Mouse (Mus musculus): Measurements from ENCODE around the gene Tmem183a. TPM values are rescaled to one million over a fixed set of nuclear protein-coding genes. Genes with fewer than 3 reads are reported as not detected.

Gene Tmem183a
- polyA plus RNA-seq (2011; ENCODE audit: insufficient read depth, insufficient read length, low replicate concordance, missing spikeins): 33.0 and 45.7 TPM in 2 replicates

DNA sequence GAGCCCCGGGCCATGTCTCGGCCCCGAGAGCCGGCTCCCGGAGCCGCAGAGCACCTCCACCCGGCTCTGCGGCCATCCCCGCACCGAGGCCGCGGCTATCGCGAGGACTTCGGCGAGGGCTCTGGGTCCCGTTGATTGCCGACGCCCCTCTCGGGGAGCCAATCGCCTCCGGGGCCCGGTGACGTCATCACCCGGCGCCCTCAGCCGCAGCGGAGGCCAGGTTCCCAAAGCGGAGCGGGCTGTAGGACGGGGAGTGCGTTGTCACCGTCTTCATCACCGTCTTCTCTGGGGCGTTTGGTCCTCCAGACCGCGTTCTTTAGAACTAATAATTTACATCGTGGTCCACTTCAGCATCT lies at the start of gene Tmem183a:
Tmem183a (minus strand) TSS at position 123 of the 356 bp plus-strand sequence.
- WGBS: under 1% methylated on average over 38 of the region's 38 CpGs
- H3K27ac ChIP-seq (ENCODE audit: control insufficient read depth, insufficient read depth, low read depth, low read length, poor library complexity): peak within 1 kb of the TSS; percentile 94
- H3K4me3 ChIP-seq (replicated peaks; ENCODE audit: control insufficient read depth, low read depth, low read length): peak within 1 kb of the TSS; percentile 99
- peaks cover 2% of the 10 kb centered on the region; the same call in 1 of the 2 replicates for H3K4me1 ChIP-seq (ENCODE audit: control insufficient read depth, insufficient read depth, low read length)
- TF ChIP-seq POLR2A (IDR thresholded peaks at IDR 0.05; ENCODE audit: borderline replicate concordance, control insufficient read depth, low read depth, low read length) (peak; percentile 96), CTCF (IDR thresholded peaks at IDR 0.05; ENCODE audit: control insufficient read depth, insufficient read depth, low read length) (no peak)

- TF ChIP-seq POLR2A (IDR thresholded peaks at IDR 0.05; ENCODE audit: borderline replicate concordance, control insufficient read depth, low read depth, low read length) (no peak), CTCF (IDR thresholded peaks at IDR 0.05; ENCODE audit: control insufficient read depth, insufficient read depth, low read length) (no peak)
- Histone ChIP-seq H3K4me1 (ENCODE audit: control insufficient read depth, insufficient read depth, low read length) (no peaks in the 10 kb centered on the region; the same call in 1 of the 2 replicates), H3K27ac (ENCODE audit: control insufficient read depth, insufficient read depth, low read depth, low read length, poor library complexity) (no peak overlapping the region), H3K4me3 (replicated peaks; ENCODE audit: control insufficient read depth, low read depth, low read length) (no peak overlapping the region)
- 90% methylated on average over 8 of the region's 8 CpGs for WGBS
These were observed 46.3 kb upstream of the Tmem183a start for GRCm38 (mm10) chr1:134408080-134408479.

DNA sequence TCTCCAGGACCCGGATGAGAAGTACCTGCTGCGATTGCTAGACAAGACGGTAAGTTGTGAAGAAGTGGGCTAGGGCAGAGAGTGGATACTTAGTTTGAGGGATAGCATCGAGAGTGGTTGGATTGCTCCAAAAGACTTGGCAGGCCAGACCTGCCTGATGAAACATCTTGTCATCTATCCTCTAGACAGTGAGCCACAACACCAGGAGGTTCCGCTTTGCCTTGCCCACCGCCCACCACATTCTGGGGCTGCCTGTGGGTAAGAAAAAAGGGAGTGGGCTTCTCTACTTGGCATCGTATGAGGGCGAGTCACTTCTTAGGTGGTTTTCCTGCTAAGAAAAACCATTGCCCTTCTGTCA lies 44.6 kb upstream of the Tmem183a start:
- Histone ChIP-seq H3K27ac (ENCODE audit: control insufficient read depth, insufficient read depth, low read depth, low read length, poor library complexity) (peak overlapping the region; percentile 96), H3K4me1 (ENCODE audit: control insufficient read depth, insufficient read depth, low read length) (no peaks in the 10 kb centered on the region; the same call in 1 of the 2 replicates), H3K4me3 (replicated peaks; ENCODE audit: control insufficient read depth, low read depth, low read length) (peak overlapping the region; percentile 99)
- WGBS: 17% methylated on average over 8 of the region's 8 CpGs
- no peak for TF ChIP-seq POLR2A (IDR thresholded peaks at IDR 0.05; ENCODE audit: borderline replicate concordance, control insufficient read depth, low read depth, low read length)
- no peak for TF ChIP-seq CTCF (IDR thresholded peaks at IDR 0.05; ENCODE audit: control insufficient read depth, insufficient read depth, low read length)

- H3K4me3 ChIP-seq (replicated peaks; ENCODE audit: control insufficient read depth, low read depth, low read length): peak within 1 kb of the TSS; percentile 99
- no peaks in the 10 kb centered on the region; the same call in 1 of the 2 replicates for H3K4me1 ChIP-seq (ENCODE audit: control insufficient read depth, insufficient read depth, low read length)
- H3K27ac ChIP-seq (ENCODE audit: control insufficient read depth, insufficient read depth, low read depth, low read length, poor library complexity): peak within 1 kb of the TSS; percentile 96
- no peak; the same call in 1 of the 2 replicates for TF ChIP-seq CTCF (IDR thresholded peaks at IDR 0.05; ENCODE audit: control insufficient read depth, insufficient read depth, low read length)
- TF ChIP-seq POLR2A (IDR thresholded peaks at IDR 0.05; ENCODE audit: borderline replicate concordance, control insufficient read depth, low read depth, low read length): peak; percentile 38; the same call in 1 of the 2 replicates
- WGBS: under 1% methylated on average over 43 of the region's 43 CpGs
These were observed 44.0 kb upstream of the Tmem183a start, which contains the start of gene Cyb5r1 for GRCm38 (mm10) chr1:134405509-134406413. TSS of gene Cyb5r1 (plus strand) at chr1:134405559.

DNA sequence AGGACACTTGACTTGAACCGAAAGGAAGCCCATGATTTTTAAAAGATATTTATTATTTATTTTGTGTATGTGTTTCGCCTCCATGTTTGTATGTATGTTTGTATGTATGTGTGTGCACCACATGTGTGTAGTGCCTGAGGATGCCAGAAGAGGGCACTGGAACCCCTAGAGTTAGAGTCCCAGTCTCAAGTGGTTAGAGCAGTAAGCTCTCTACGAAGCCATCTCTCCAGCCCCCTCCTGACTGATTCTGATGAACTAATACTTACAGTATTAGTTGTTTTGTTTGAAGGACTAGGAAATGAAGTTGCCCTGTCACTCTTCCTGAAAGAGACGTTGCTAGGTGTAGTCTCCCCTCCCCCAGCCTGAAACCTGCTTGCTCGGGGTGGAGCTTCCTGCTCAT lies 38.0 kb upstream of the Tmem183a start:
- H3K27ac ChIP-seq (ENCODE audit: control insufficient read depth, insufficient read depth, low read depth, low read length, poor library complexity): no peak overlapping the region
- no peaks in the 10 kb centered on the region for H3K4me1 ChIP-seq (ENCODE audit: control insufficient read depth, insufficient read depth, low read length)
- WGBS: 75% methylated on average over 5 of the region's 5 CpGs
- H3K4me3 ChIP-seq (replicated peaks; ENCODE audit: control insufficient read depth, low read depth, low read length): no peak overlapping the region
- TF ChIP-seq CTCF (IDR thresholded peaks at IDR 0.05; ENCODE audit: control insufficient read depth, insufficient read depth, low read length) (no peak), POLR2A (IDR thresholded peaks at IDR 0.05; ENCODE audit: borderline replicate concordance, control insufficient read depth, low read depth, low read length) (no peak)

DNA sequence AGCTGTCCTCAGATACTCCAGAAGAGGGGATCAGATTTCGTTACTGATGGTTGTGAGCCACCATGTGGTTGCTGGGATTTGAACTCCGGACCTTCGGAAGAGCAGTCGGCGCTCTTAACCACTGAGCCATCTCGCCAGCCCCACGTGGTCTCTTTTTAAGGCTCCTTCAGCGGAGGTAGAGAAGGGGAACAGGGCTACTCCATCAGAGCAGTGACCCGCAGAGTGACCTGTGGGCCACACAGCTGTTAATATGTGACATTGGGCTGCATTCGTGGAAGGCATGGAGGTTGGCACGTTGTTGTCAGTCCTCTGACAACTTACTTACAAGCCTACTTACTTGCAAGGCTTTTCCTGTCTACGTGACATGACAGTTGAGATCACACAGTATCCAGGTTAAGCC lies 36.4 kb upstream of the Tmem183a start:
- WGBS: 89% methylated on average over 12 of the region's 12 CpGs
- TF ChIP-seq CTCF (IDR thresholded peaks at IDR 0.05; ENCODE audit: control insufficient read depth, insufficient read depth, low read length): no peak
- no peak for TF ChIP-seq POLR2A (IDR thresholded peaks at IDR 0.05; ENCODE audit: borderline replicate concordance, control insufficient read depth, low read depth, low read length)
- Histone ChIP-seq H3K4me3 (replicated peaks; ENCODE audit: control insufficient read depth, low read depth, low read length) (no peak overlapping the region), H3K4me1 (ENCODE audit: control insufficient read depth, insufficient read depth, low read length) (no peaks in the 10 kb centered on the region), H3K27ac (ENCODE audit: control insufficient read depth, insufficient read depth, low read depth, low read length, poor library complexity) (no peak overlapping the region)

DNA sequence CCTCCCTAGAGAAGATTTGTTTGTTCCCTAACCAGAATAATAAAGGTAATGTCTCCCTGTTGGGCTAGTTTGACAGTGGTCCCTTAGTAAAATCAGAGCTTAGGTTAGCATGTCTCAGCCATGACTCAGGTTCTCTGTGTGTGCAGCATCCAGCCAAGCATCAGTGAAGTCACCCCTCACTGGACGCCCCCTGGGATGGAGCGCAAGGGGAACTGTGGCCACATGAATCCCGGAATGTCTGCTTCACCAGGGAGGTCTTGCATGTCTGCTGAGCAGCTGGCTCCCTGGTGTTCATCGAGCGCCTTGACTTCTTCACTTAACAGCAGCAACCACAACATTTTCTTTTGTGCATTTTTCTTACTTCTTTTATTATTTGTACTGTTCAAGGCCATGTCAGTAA lies 32.0 kb upstream of the Tmem183a start:
- TF ChIP-seq CTCF (IDR thresholded peaks at IDR 0.05; ENCODE audit: control insufficient read depth, insufficient read depth, low read length) (no peak), POLR2A (IDR thresholded peaks at IDR 0.05; ENCODE audit: borderline replicate concordance, control insufficient read depth, low read depth, low read length) (no peak)
- 85% methylated on average over 5 of the region's 5 CpGs for WGBS
- Histone ChIP-seq H3K27ac (ENCODE audit: control insufficient read depth, insufficient read depth, low read depth, low read length, poor library complexity) (no peak overlapping the region), H3K4me3 (replicated peaks; ENCODE audit: control insufficient read depth, low read depth, low read length) (no peak overlapping the region), H3K4me1 (ENCODE audit: control insufficient read depth, insufficient read depth, low read length) (no peaks in the 10 kb centered on the region)

GRCm38 (mm10) chr1:134385666-134386065 lies 23.9 kb upstream of the Tmem183a start, which contains the start of gene 4933406M09Rik:
TSS of gene 4933406M09Rik (plus strand) at chr1:134385940.
- 88% methylated on average over 1 of the region's 1 CpGs for WGBS
- no peak within 1 kb of the TSS for H3K4me3 ChIP-seq (replicated peaks; ENCODE audit: control insufficient read depth, low read depth, low read length)
- H3K27ac ChIP-seq (ENCODE audit: control insufficient read depth, insufficient read depth, low read depth, low read length, poor library complexity): no peak within 1 kb of the TSS
- no peaks in the 10 kb centered on the region; the same call in 1 of the 2 replicates for H3K4me1 ChIP-seq (ENCODE audit: control insufficient read depth, insufficient read depth, low read length)
- no peak for TF ChIP-seq POLR2A (IDR thresholded peaks at IDR 0.05; ENCODE audit: borderline replicate concordance, control insufficient read depth, low read depth, low read length)
- no peak for TF ChIP-seq CTCF (IDR thresholded peaks at IDR 0.05; ENCODE audit: control insufficient read depth, insufficient read depth, low read length)

All from bone marrow, adult 2 months (tissue).